Mouse (Mus musculus) erythroblast, embryonic 14.5 days (primary cell): Measurements from ENCODE around the gene 4930430F08Rik.

Experiments used
- GATA1 ChIP-seq: IDR thresholded peaks from 2 replicates; pipeline ENCODE4 v1.6.1; 2012; ENCODE audit warnings: low read length, inconsistent platforms, mixed read lengths
- TAL1 ChIP-seq: IDR thresholded peaks from 3 replicates; pipeline ENCODE4 v1.6.1; 2012; ENCODE audit warnings: low read length, inconsistent platforms, mixed read lengths

DNA sequence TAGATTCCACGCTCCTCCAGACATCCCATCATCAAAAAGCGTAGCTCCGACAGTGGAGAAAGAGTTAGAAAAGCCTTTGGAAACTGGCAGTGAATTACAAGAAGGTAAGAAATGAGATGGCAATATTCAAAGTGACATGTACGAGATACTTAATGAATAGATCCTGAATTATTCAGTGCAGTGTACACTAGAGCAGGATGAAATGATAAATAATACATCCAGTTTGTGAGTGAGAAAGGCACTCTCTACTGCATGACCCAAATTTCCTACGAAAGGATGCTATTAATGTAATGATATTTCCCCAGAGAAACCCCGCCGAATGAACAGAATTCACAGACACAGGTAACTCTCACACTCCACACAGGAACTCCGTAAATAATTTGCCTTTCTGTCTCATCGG is 13.3 kb upstream of the 4930430F08Rik start:
- TF ChIP-seq GATA1 (no peak), TAL1 (no peak)
